ENCODE assay signal across 27 mouse cellular contexts in the genomic region with DNA sequence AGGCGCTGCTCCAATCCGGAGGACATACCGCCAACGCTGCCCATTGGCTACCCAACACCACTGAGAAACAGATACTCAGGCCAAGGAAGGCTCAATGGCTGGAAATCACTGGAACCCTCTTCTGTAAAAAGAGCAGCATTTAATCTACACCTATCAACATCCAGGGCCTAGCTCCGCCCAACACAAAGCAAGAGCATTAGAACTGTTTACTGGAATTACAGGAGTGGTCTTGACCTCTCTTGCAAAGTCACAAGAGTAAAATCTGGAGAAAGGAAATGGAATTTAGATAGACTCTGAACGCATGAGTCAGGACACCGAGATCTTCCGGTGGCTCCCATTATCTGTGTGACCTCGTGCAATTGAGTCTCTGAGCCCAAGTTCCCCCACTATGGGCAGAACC. TPM values are rescaled to one million over a fixed set of nuclear protein-coding genes. Genes with fewer than 3 reads are reported as not detected.
DNase-seq lines count a peak whose midpoint lies in the region; ATAC-seq and TF ChIP-seq lines count a peak whose summit lies in the region.
"Had no signal": no experiment of that assay in that cellular context is flagged by ENCODE, and none has a peak within 500 bp of the region (broad histone marks: within the 10 kb centered on the region; RNA-seq: fewer than 3 reads in every experiment).

No protein-coding gene starts in this region.

- no peak for ATAC-seq in intestine, embryonic 15.5 days
- ATAC-seq in intestine, postnatal 0 days = no peak
- ATAC-seq in liver, postnatal 0 days = no peak
- ATAC-seq in frontal cortex, adult (ENCODE audit: low TSS enrichment) = no peak
- ATAC-seq: activated CD4-positive, CD25-positive, alpha-beta regulatory T cell, adult 4 months; forebrain, postnatal 0 days; inflammation-experienced regulatory T-cells, adult 6 months had no signal

- H3K4me2 ChIP-seq in intestine, embryonic 15.5 days (replicated peaks) = peak overlapping the region; percentile 73; the same call in 1 of the 2 replicates
- H3K4me2 ChIP-seq in intestine, postnatal 0 days (replicated peaks; ENCODE audit: low read depth) = no peak overlapping the region
- H3K4me2 ChIP-seq in liver, postnatal 0 days (ENCODE audit: low read depth, low read length) = no peak overlapping the region
- H3K4me2 ChIP-seq: forebrain, embryonic 12.5 days had no signal

- no peak overlapping the region for H3K27ac ChIP-seq in intestine, embryonic 15.5 days
- H3K27ac ChIP-seq in intestine, postnatal 0 days (ENCODE audit: low read depth, low read length) = no peak overlapping the region
- no peak overlapping the region for H3K27ac ChIP-seq in MEL (ENCODE audit: control insufficient read depth, low read depth, low read length)
- no peak overlapping the region for H3K27ac ChIP-seq in liver, postnatal 0 days (ENCODE audit: low read depth)
- H3K27ac ChIP-seq: forebrain, embryonic 12.5 days; hindbrain, embryonic 15.5 days; liver, embryonic 13.5 days had no signal

- TF ChIP-seq RAD21 in MEL (IDR thresholded peaks at IDR 0.05; ENCODE audit: low read depth, low read length) = no peak

- peaks cover 24% of the 10 kb centered on the region for H3K4me1 ChIP-seq in intestine, embryonic 15.5 days (replicated peaks)
- H3K4me1 ChIP-seq in intestine, postnatal 0 days (replicated peaks; ENCODE audit: control insufficient read depth, insufficient read depth, low read length) = peaks cover 9% of the 10 kb centered on the region; the same call in 1 of the 2 replicates
- peaks cover 4 to 25% of the 10 kb centered on the region in 2 experiments for H3K4me1 ChIP-seq in MEL (ENCODE audit: control insufficient read depth in 1 of 2, insufficient read depth in 2 of 2, low read length in 2 of 2)
- H3K4me1 ChIP-seq in liver, postnatal 0 days (ENCODE audit: insufficient read depth) = peaks cover 14% of the 10 kb centered on the region

- WGBS in intestine, embryonic 15.5 days = 86% methylated on average over 9 of the region's 9 CpGs
- WGBS in intestine, postnatal 0 days = 74% methylated on average over 9 of the region's 9 CpGs
- WGBS in liver, postnatal 0 days (ENCODE audit: insufficient replicate concordance) = 71% methylated on average over 9 of the region's 9 CpGs

- H3K9ac ChIP-seq in intestine, embryonic 15.5 days = no peak overlapping the region
- no peak overlapping the region for H3K9ac ChIP-seq in intestine, postnatal 0 days (ENCODE audit: low read depth, low read length)
- H3K9ac ChIP-seq in MEL (ENCODE audit: control insufficient read depth, low read depth, low read length, poor library complexity, severe bottlenecking) = no peak overlapping the region
- no peak overlapping the region for H3K9ac ChIP-seq in liver, postnatal 0 days (replicated peaks)
- H3K9ac ChIP-seq: forebrain, embryonic 12.5 days; forebrain, postnatal 0 days; hindbrain, embryonic 15.5 days; liver, embryonic 13.5 days had no signal

- no peak for TF ChIP-seq EP300 in MEL (IDR thresholded peaks at IDR 0.05; ENCODE audit: low read depth in 1 of 2, low read length in 2 of 2)
- 0 out of 2 replicates have a peak, but pooled peaks have one; percentile 21 for TF ChIP-seq EP300 in liver, postnatal 0 days (IDR thresholded peaks at IDR 0.05; ENCODE audit: low read depth)

- H3K4me3 ChIP-seq in intestine, embryonic 15.5 days (replicated peaks) = no peak overlapping the region
- no peak overlapping the region for H3K4me3 ChIP-seq in intestine, postnatal 0 days (ENCODE audit: low read depth, low read length)
- H3K4me3 ChIP-seq in MEL (ENCODE audit: control insufficient read depth in 1 of 2, insufficient read depth in 1 of 2, low read depth in 2 of 2, low read length in 2 of 2) = no peak overlapping the region
- no peak overlapping the region for H3K4me3 ChIP-seq in liver, postnatal 0 days (ENCODE audit: low read depth, low read length)
- H3K4me3 ChIP-seq: forebrain, embryonic 12.5 days; hindbrain, embryonic 15.5 days; liver, embryonic 13.5 days had no signal

- DNase-seq in heart, adult 11 months = peak; percentile 69
- no peak for DNase-seq in heart, postnatal 36 days
- DNase-seq in MEL (ENCODE audit: low read depth, low spot score) = peak; percentile 29
- DNase-seq in liver, postnatal 0 days = no peak
- DNase-seq in adrenal gland, postnatal 25 days = no peak
- DNase-seq: adrenal gland, adult 2 months; cerebellum, adult 2 months; cerebellum, postnatal 14 days; forebrain, postnatal 0 days; gastrocnemius, postnatal 10 days; kidney, adult 2 months; kidney, postnatal 10 days; layer of hippocampus, postnatal 36 days; liver, embryonic 13.5 days; lung, adult 2 months; lung, postnatal 14 days; midbrain, embryonic 14.5 days; thymus, adult 18-20 months; thymus, postnatal 25 days had no signal

- intact Hi-C loops in heart, postnatal 36 days (cut with DNase I) = loop anchor here (10.0 kb wide), 1 partner anchor 581 kb away; a partner anchor contains a TSS

- TF ChIP-seq POLR2A in MEL (IDR thresholded peaks at IDR 0.05; ENCODE audit: control insufficient read depth in 1 of 2, insufficient read depth in 1 of 2, low read depth in 1 of 2, low read length in 2 of 2, poor library complexity in 1 of 2) = no peak

- no peaks in the 10 kb centered on the region for H3K27me3 ChIP-seq in intestine, embryonic 15.5 days (replicated peaks)
- no peaks in the 10 kb centered on the region for H3K27me3 ChIP-seq in intestine, postnatal 0 days (replicated peaks; ENCODE audit: control insufficient read depth, insufficient read depth, low read length)
- H3K27me3 ChIP-seq in MEL (ENCODE audit: control insufficient read depth in 1 of 2, insufficient read depth in 2 of 2, low read length in 2 of 2) = no peaks in the 10 kb centered on the region
- no peaks in the 10 kb centered on the region for H3K27me3 ChIP-seq in liver, postnatal 0 days (ENCODE audit: insufficient read depth, low read length)
- H3K27me3 ChIP-seq: CH12.LX had no signal

- peaks cover 28% of the 10 kb centered on the region for H3K79me2 ChIP-seq in MEL (ENCODE audit: control insufficient read depth, insufficient read depth, low read length, poor library complexity)

- H3K36me3 ChIP-seq in intestine, embryonic 15.5 days = peaks cover 4% of the 10 kb centered on the region
- no peaks in the 10 kb centered on the region; the same call in 1 of the 2 replicates for H3K36me3 ChIP-seq in intestine, postnatal 0 days (ENCODE audit: control insufficient read depth, insufficient read depth)
- H3K36me3 ChIP-seq in MEL (ENCODE audit: control insufficient read depth in 1 of 2, insufficient read depth in 2 of 2, low read length in 2 of 2) = peaks cover 9 to 16% of the 10 kb centered on the region in 2 experiments
- peaks cover 3% of the 10 kb centered on the region; the same call in 1 of the 2 replicates for H3K36me3 ChIP-seq in liver, postnatal 0 days (replicated peaks; ENCODE audit: insufficient read depth, low read length)
- H3K36me3 ChIP-seq: hindbrain, embryonic 15.5 days had no signal

- H3K9me3 ChIP-seq in intestine, embryonic 15.5 days = no peaks in the 10 kb centered on the region
- H3K9me3 ChIP-seq in intestine, postnatal 0 days (ENCODE audit: control insufficient read depth) = no peaks in the 10 kb centered on the region
- no peaks in the 10 kb centered on the region for H3K9me3 ChIP-seq in MEL (replicated peaks; ENCODE audit: insufficient read depth, low read length)
- no peaks in the 10 kb centered on the region for H3K9me3 ChIP-seq in liver, postnatal 0 days (ENCODE audit: low read length)
- H3K9me3 ChIP-seq: forebrain, embryonic 12.5 days; hindbrain, embryonic 15.5 days; liver, embryonic 13.5 days had no signal

- no peak for TF ChIP-seq CTCF in intestine, postnatal 0 days (IDR thresholded peaks at IDR 0.05; ENCODE audit: low read depth)
- TF ChIP-seq CTCF in MEL (IDR thresholded peaks at IDR 0.05 in 2 of 3, conservative IDR thresholded peaks at IDR 0.05 in 1 of 3; ENCODE audit: control insufficient read depth in 1 of 3, insufficient read depth in 1 of 3, low read depth in 2 of 3, low read length in 3 of 3, poor library complexity in 1 of 3, severe bottlenecking in 1 of 3) = no peak
- no peak for TF ChIP-seq CTCF in liver, postnatal 0 days (IDR thresholded peaks at IDR 0.05; ENCODE audit: low read depth)

TF ChIP-seq in MEL, 35 proteins besides CTCF, POLR2A, EP300 and RAD21:
- TF ChIP-seq MYB (IDR thresholded peaks at IDR 0.05; ENCODE audit: low read depth, low read length) = no peak
- no peak for TF ChIP-seq HCFC1 (IDR thresholded peaks at IDR 0.05; ENCODE audit: low read depth, low read length)
- no peak for TF ChIP-seq GABPA (IDR thresholded peaks at IDR 0.05; ENCODE audit: low read depth, low read length)
- TF ChIP-seq MYC (IDR thresholded peaks at IDR 0.05; ENCODE audit: low read depth, low read length) = no peak
- no peak for TF ChIP-seq NRF1 (IDR thresholded peaks at IDR 0.05; ENCODE audit: insufficient read depth, low read depth, low read length, poor library complexity, severe bottlenecking)
- TF ChIP-seq SIN3A (IDR thresholded peaks at IDR 0.05; ENCODE audit: low read length) = no peak
- no peak for TF ChIP-seq USF2 (IDR thresholded peaks at IDR 0.05; ENCODE audit: borderline replicate concordance in 1 of 2, insufficient read depth in 1 of 2, low read depth in 1 of 2, low read length in 2 of 2)
TF ChIP-seq in MEL: peak in this region for 0.

RNA-seq across cellular contexts. Expression of a gene that starts 3.1 kb away (rescaled TPM):
- 10 to 100 TPM; 21.5 to 23.6 TPM for total RNA-seq in heart, postnatal 36 days (2021)
- 125 and 137 TPM in 2 replicates for polyA plus RNA-seq in intestine, embryonic 15.5 days (2015; fragmentation: Nextera tagmentation; extraction: Ambion mirVana)
- 28.5 and 29.5 TPM in 2 replicates for polyA plus RNA-seq in intestine, postnatal 0 days (2015; fragmentation: Nextera tagmentation; extraction: Ambion mirVana)
- 43.2 and 45.7 TPM in 2 replicates for total RNA-seq in MEL (2012; rRNA removed)
- polyA plus RNA-seq in MEL (2012; ENCODE audit: insufficient read depth in 1 of 2, insufficient read length in 2 of 2, low read depth in 1 of 2, low replicate concordance in 2 of 2, missing spikeins in 1 of 2) = 10 to 100 TPM in 1 of 2 experiments, not detected in 1; 51.0 TPM
- polyA plus RNA-seq in liver, postnatal 0 days (2015; fragmentation: Nextera tagmentation; extraction: Ambion mirVana) = 8.6 and 9.2 TPM in 2 replicates
- total RNA-seq in adrenal gland, postnatal 25 days (2021) = 148 and 158 TPM in 2 replicates

Comparison
In these comparisons a context has a peak if more than half of its experiments do, and no peak if none do; other contexts are left out.
1. DNase-seq: peak in heart, adult 11 months (single experiment) and MEL (single experiment); none in heart, postnatal 36 days (0 of 2), liver, postnatal 0 days (single experiment) and adrenal gland, postnatal 25 days (single experiment).